Mouse (Mus musculus): ENCODE results near the gene Srrd.

GRCm38 (mm10) chr5:112289819-112290535, 52.9 kb downstream of the Srrd start:
- TF ChIP-seq EP300 (IDR thresholded peaks at IDR 0.05; ENCODE audit: low read depth in 1 of 2, low read length in 2 of 2) (no peak), E2F4 (IDR thresholded peaks at IDR 0.05; ENCODE audit: borderline replicate concordance, low read depth, low read length) (no peak), CHD2 (IDR thresholded peaks at IDR 0.05; ENCODE audit: low read length) (no peak), MXI1 (IDR thresholded peaks at IDR 0.05; ENCODE audit: low read depth, low read length) (no peak), CTCF (IDR thresholded peaks at IDR 0.05 in 2 of 3, conservative IDR thresholded peaks at IDR 0.05 in 1 of 3; ENCODE audit: control insufficient read depth in 1 of 3, insufficient read depth in 1 of 3, low read depth in 2 of 3, low read length in 3 of 3, poor library complexity in 1 of 3, severe bottlenecking in 1 of 3) (no peak), UBTF (IDR thresholded peaks at IDR 0.05; ENCODE audit: borderline replicate concordance, insufficient read depth, low read depth, low read length) (no peak), RCOR1 (IDR thresholded peaks at IDR 0.05; ENCODE audit: low read depth, low read length) (no peak), KAT2A (conservative IDR thresholded peaks at IDR 0.05; ENCODE audit: low read depth, low read length) (no peak), POLR2A (IDR thresholded peaks at IDR 0.05; ENCODE audit: control insufficient read depth in 1 of 2, insufficient read depth in 1 of 2, low read depth in 1 of 2, low read length in 2 of 2, poor library complexity in 1 of 2) (no peak), ZMIZ1 (IDR thresholded peaks at IDR 0.05; ENCODE audit: low read depth, low read length) (no peak), TBP (IDR thresholded peaks at IDR 0.05; ENCODE audit: low read depth, low read length) (no peak), SMC3 (IDR thresholded peaks at IDR 0.05; ENCODE audit: low read depth, low read length) (no peak), USF2 (IDR thresholded peaks at IDR 0.05; ENCODE audit: borderline replicate concordance in 1 of 2, insufficient read depth in 1 of 2, low read depth in 1 of 2, low read length in 2 of 2) (no peak)

Data from MEL (cell line).